Mouse (Mus musculus): ENCODE measurements at regions not wholly inside any gene's neighbourhood (a gene's known extent, or its start where the extent isn't known, plus 50 kb on each side); places are given as distances from the start of the nearest gene placed in this dataset.

- 29% methylated on average over 4 of the region's 4 CpGs for WGBS
- H3K9me3 ChIP-seq (ENCODE audit: low read depth, low read length): no peaks in the 10 kb centered on the region
- no peak for TF ChIP-seq CTCF (IDR thresholded peaks at IDR 0.05; ENCODE audit: low read depth)
- no peak for ATAC-seq (ENCODE audit: insufficient read depth)
- H3K9ac ChIP-seq: no peak overlapping the region
- no peaks in the 10 kb centered on the region for H3K36me3 ChIP-seq (ENCODE audit: insufficient read depth)
- peaks cover 7% of the 10 kb centered on the region for H3K4me1 ChIP-seq (ENCODE audit: insufficient read depth)
- H3K27ac ChIP-seq (ENCODE audit: low read depth): no peak overlapping the region
- no peak overlapping the region for H3K4me2 ChIP-seq
- DNase-seq: no peak
- no peaks in the 10 kb centered on the region for H3K27me3 ChIP-seq (ENCODE audit: insufficient read depth, low read length)
- H3K4me3 ChIP-seq (ENCODE audit: low read depth, low read length): no peak overlapping the region
Observed at GRCm38 (mm10) chr2:28141975-28142374, 50.8 kb upstream of the Olfm1 start.

- H3K4me3 ChIP-seq (ENCODE audit: low read depth, low read length): no peak overlapping the region
- peaks cover 7% of the 10 kb centered on the region for H3K4me1 ChIP-seq (ENCODE audit: insufficient read depth)
- TF ChIP-seq CTCF (IDR thresholded peaks at IDR 0.05; ENCODE audit: low read depth): no peak
- DNase-seq (no peak), ATAC-seq (ENCODE audit: insufficient read depth) (0 out of 2 replicates have a peak, but pooled peaks have one; percentile 17)
- H3K9ac ChIP-seq: no peak overlapping the region
- no peaks in the 10 kb centered on the region for H3K27me3 ChIP-seq (ENCODE audit: insufficient read depth, low read length)
- no peak overlapping the region for H3K4me2 ChIP-seq
- H3K27ac ChIP-seq (ENCODE audit: low read depth): no peak overlapping the region
- WGBS: 34% methylated on average over 4 of the region's 4 CpGs
- H3K36me3 ChIP-seq (ENCODE audit: insufficient read depth): no peaks in the 10 kb centered on the region
- H3K9me3 ChIP-seq (ENCODE audit: low read depth, low read length): no peaks in the 10 kb centered on the region
Observed at GRCm38 (mm10) chr2:28141556-28141955, 51.2 kb upstream of the Olfm1 start.

- peaks cover 7% of the 10 kb centered on the region for H3K4me1 ChIP-seq (ENCODE audit: insufficient read depth)
- H3K4me2 ChIP-seq: no peak overlapping the region
- no peaks in the 10 kb centered on the region for H3K27me3 ChIP-seq (ENCODE audit: insufficient read depth, low read length)
- WGBS: 23% methylated on average over 6 of the region's 6 CpGs
- DNase-seq: peak; percentile 72
- no peak for TF ChIP-seq CTCF (IDR thresholded peaks at IDR 0.05; ENCODE audit: low read depth)
- no peak overlapping the region for H3K4me3 ChIP-seq (ENCODE audit: low read depth, low read length)
- H3K9me3 ChIP-seq (ENCODE audit: low read depth, low read length): no peaks in the 10 kb centered on the region
- no peak for ATAC-seq (ENCODE audit: insufficient read depth)
- H3K36me3 ChIP-seq (ENCODE audit: insufficient read depth): no peaks in the 10 kb centered on the region
- no peak overlapping the region for H3K9ac ChIP-seq
- no peak overlapping the region for H3K27ac ChIP-seq (ENCODE audit: low read depth)
Observed at GRCm38 (mm10) chr2:28138583-28138982, 53.9 kb upstream of the Fcnb start.

- WGBS: 82% methylated on average over 1 of the region's 1 CpGs
- Histone ChIP-seq H3K4me2 (no peak overlapping the region), H3K4me3 (ENCODE audit: low read depth, low read length) (no peak overlapping the region), H3K4me1 (ENCODE audit: insufficient read depth) (peaks cover 7% of the 10 kb centered on the region), H3K9me3 (ENCODE audit: low read depth, low read length) (no peaks in the 10 kb centered on the region), H3K27ac (ENCODE audit: low read depth) (no peak overlapping the region), H3K36me3 (ENCODE audit: insufficient read depth) (no peaks in the 10 kb centered on the region), H3K9ac (no peak overlapping the region), H3K27me3 (ENCODE audit: insufficient read depth, low read length) (no peaks in the 10 kb centered on the region)
- no peak for DNase-seq
- no peak for ATAC-seq (ENCODE audit: insufficient read depth)
- TF ChIP-seq CTCF (IDR thresholded peaks at IDR 0.05; ENCODE audit: low read depth): no peak
Observed at GRCm38 (mm10) chr2:28134605-28135004, 49.9 kb upstream of the Fcnb start.

Data from lung, embryonic 14.5 days (tissue).